Comparison of ENCODE assay signal across 15 mouse cellular contexts in genomic region chr19:17337057-17337679, GRCm38 (mm10). TPM values are rescaled to one million over a fixed set of nuclear protein-coding genes. Genes with fewer than 3 reads are reported as not detected.
DNase-seq lines count a peak whose midpoint lies in the region; ATAC-seq and TF ChIP-seq lines count a peak whose summit lies in the region.
"Had no signal": no experiment of that assay in that cellular context is flagged by ENCODE, and none has a peak within 500 bp of the region (broad histone marks: within the 10 kb centered on the region; RNA-seq: fewer than 3 reads in every experiment).

No protein-coding gene starts in this region.

- DNase-seq in hindbrain, embryonic 10.5 days (ENCODE audit: low spot score) = no peak
- DNase-seq in thymus, postnatal 14 days = no peak
- no peak for DNase-seq in cerebellum, postnatal 10 days
- DNase-seq: cerebellum, adult 11 months; gastrocnemius, postnatal 14 days; kidney, postnatal 36 days; thymus, adult 2 months had no signal

- no peak overlapping the region for H3K4me3 ChIP-seq in hindbrain, embryonic 10.5 days
- H3K4me3 ChIP-seq in hindbrain, embryonic 16.5 days (ENCODE audit: low read length) = no peak overlapping the region
- H3K4me3 ChIP-seq in bone marrow macrophage, adult 2 months (ENCODE audit: insufficient read depth, low read length) = no peak overlapping the region
- H3K4me3 ChIP-seq in liver, embryonic 16.5 days (ENCODE audit: low read depth, low read length) = peak overlapping the region; percentile 2; the same call in 1 of the 2 replicates
- H3K4me3 ChIP-seq: erythroblast, embryonic 14.5 days; neural tube, embryonic 15.5 days had no signal

- 64% methylated on average over 7 of the region's 7 CpGs for WGBS in hindbrain, embryonic 10.5 days
- WGBS in hindbrain, embryonic 16.5 days = 62% methylated on average over 7 of the region's 7 CpGs
- WGBS in liver, embryonic 16.5 days (ENCODE audit: insufficient replicate concordance) = 15% methylated on average over 7 of the region's 7 CpGs

- 0 out of 2 replicates have a peak overlapping the region, but pooled peaks have one; percentile 45 for H3K27ac ChIP-seq in hindbrain, embryonic 10.5 days
- H3K27ac ChIP-seq in hindbrain, embryonic 16.5 days (ENCODE audit: low read depth, low read length) = no peak overlapping the region
- H3K27ac ChIP-seq in bone marrow macrophage, adult 2 months (ENCODE audit: insufficient read depth, low read depth, low read length) = peak overlapping the region; percentile 78
- H3K27ac ChIP-seq in liver, embryonic 16.5 days (ENCODE audit: low read length) = peak overlapping the region; percentile 99
- H3K27ac ChIP-seq: hindbrain, embryonic 14.5 days; neural tube, embryonic 15.5 days had no signal

- H3K4me2 ChIP-seq in hindbrain, embryonic 16.5 days (ENCODE audit: low read length) = no peak overlapping the region
- H3K4me2 ChIP-seq in liver, embryonic 16.5 days (ENCODE audit: low read depth, low read length) = peak overlapping the region; percentile 35
- H3K4me2 ChIP-seq: hindbrain, embryonic 14.5 days; neural tube, embryonic 15.5 days had no signal

- peaks cover 9% of the 10 kb centered on the region for H3K4me1 ChIP-seq in hindbrain, embryonic 10.5 days (replicated peaks)
- no peaks in the 10 kb centered on the region for H3K4me1 ChIP-seq in hindbrain, embryonic 16.5 days (ENCODE audit: control insufficient read depth, insufficient read depth, low read depth, low read length)
- H3K4me1 ChIP-seq in bone marrow macrophage, adult 2 months (ENCODE audit: control insufficient read depth, insufficient read depth, low read length) = peaks cover 70% of the 10 kb centered on the region
- H3K4me1 ChIP-seq in liver, embryonic 16.5 days (ENCODE audit: control insufficient read depth, low read depth, low read length) = peaks cover 72% of the 10 kb centered on the region

- no peak overlapping the region for H3K9ac ChIP-seq in hindbrain, embryonic 16.5 days (ENCODE audit: low read depth, low read length)
- H3K9ac ChIP-seq in liver, embryonic 16.5 days (ENCODE audit: low read depth, low read length) = peak overlapping the region; percentile 47
- H3K9ac ChIP-seq: hindbrain, embryonic 14.5 days; neural tube, embryonic 15.5 days had no signal

- no peaks in the 10 kb centered on the region for H3K27me3 ChIP-seq in hindbrain, embryonic 10.5 days (ENCODE audit: insufficient read depth, poor library complexity, severe bottlenecking)
- H3K27me3 ChIP-seq in hindbrain, embryonic 16.5 days (replicated peaks; ENCODE audit: control insufficient read depth, insufficient read depth, low read length) = no peaks in the 10 kb centered on the region
- H3K27me3 ChIP-seq in liver, embryonic 16.5 days (ENCODE audit: control insufficient read depth, insufficient read depth, low read depth, low read length) = no peaks in the 10 kb centered on the region
- H3K27me3 ChIP-seq: neural tube, embryonic 15.5 days had no signal

- no peak for TF ChIP-seq POLR2A in bone marrow macrophage, adult 2 months (IDR thresholded peaks at IDR 0.05; ENCODE audit: borderline replicate concordance, low read depth, low read length)

- ATAC-seq in hindbrain, embryonic 16.5 days = no peak
- peak; percentile 46 for ATAC-seq in erythroid progenitor cell, adult 5-6 weeks (replicated peaks; ENCODE audit: low FRiP score, poor library complexity, severe bottlenecking)
- peak; percentile 54 for ATAC-seq in liver, embryonic 16.5 days (ENCODE audit: low read depth)
- no peak for ATAC-seq in activated CD4-positive, CD25-positive, alpha-beta regulatory T cell, adult 4 months

- H3K36me3 ChIP-seq in hindbrain, embryonic 10.5 days = no peaks in the 10 kb centered on the region
- no peaks in the 10 kb centered on the region for H3K36me3 ChIP-seq in hindbrain, embryonic 16.5 days (ENCODE audit: control insufficient read depth, insufficient read depth, low read length)
- peaks cover 12% of the 10 kb centered on the region for H3K36me3 ChIP-seq in liver, embryonic 16.5 days (ENCODE audit: control insufficient read depth, insufficient read depth)
- H3K36me3 ChIP-seq: neural tube, embryonic 15.5 days had no signal

- H3K9me3 ChIP-seq in hindbrain, embryonic 10.5 days = no peaks in the 10 kb centered on the region
- no peaks in the 10 kb centered on the region for H3K9me3 ChIP-seq in hindbrain, embryonic 16.5 days (ENCODE audit: control insufficient read depth, low read length)
- H3K9me3 ChIP-seq in liver, embryonic 16.5 days (replicated peaks; ENCODE audit: control insufficient read depth, low read length) = no peaks in the 10 kb centered on the region
- H3K9me3 ChIP-seq: neural tube, embryonic 15.5 days had no signal

- no peak for TF ChIP-seq CTCF in bone marrow macrophage, adult 2 months (IDR thresholded peaks at IDR 0.05; ENCODE audit: low read depth, low read length)

RNA-seq across cellular contexts. Expression of gene Gcnt1, which starts 35.5 kb away (rescaled TPM):
- polyA plus RNA-seq in hindbrain, embryonic 10.5 days (2016; fragmentation: Nextera tagmentation; extraction: Ambion mirVana) = 3.7 and 4.9 TPM in 2 replicates
- polyA plus RNA-seq in hindbrain, embryonic 16.5 days (2015; fragmentation: Nextera tagmentation; extraction: Ambion mirVana) = 0.71 and 0.96 TPM in 2 replicates
- 73.9 and 75.2 TPM in 2 replicates for polyA plus RNA-seq in bone marrow macrophage, adult 2 months (2012; ENCODE audit: insufficient read depth, insufficient read length, missing spikeins)
- total RNA-seq in erythroid progenitor cell, adult 5-6 weeks (2015; ENCODE audit: low replicate concordance) = 132 TPM in 2 replicates
- total RNA-seq in erythroid progenitor cell, adult 5-6 weeks (2017; ENCODE audit: low replicate concordance) = 137 and 158 TPM in 2 replicates
- polyA plus RNA-seq in liver, embryonic 16.5 days (2015; fragmentation: Nextera tagmentation; extraction: Ambion mirVana) = 18.9 and 21.0 TPM in 2 replicates
- 10 to 100 TPM; 12.4 to 13.0 TPM for polyA plus RNA-seq in activated CD4-positive, CD25-positive, alpha-beta regulatory T cell, adult 4 months (2017; shearing (Covaris generic))

RNA-seq across cellular contexts. Expression of gene Rfk, which starts 56.7 kb away (rescaled TPM):
- polyA plus RNA-seq in hindbrain, embryonic 10.5 days (2016; fragmentation: Nextera tagmentation; extraction: Ambion mirVana) = 69.1 and 71.0 TPM in 2 replicates
- 84.5 and 88.6 TPM in 2 replicates for polyA plus RNA-seq in hindbrain, embryonic 16.5 days (2015; fragmentation: Nextera tagmentation; extraction: Ambion mirVana)
- 40.7 and 41.4 TPM in 2 replicates for polyA plus RNA-seq in bone marrow macrophage, adult 2 months (2012; ENCODE audit: insufficient read depth, insufficient read length, missing spikeins)
- 32.3 and 39.6 TPM in 2 replicates for total RNA-seq in erythroid progenitor cell, adult 5-6 weeks (2015; ENCODE audit: low replicate concordance)
- total RNA-seq in erythroid progenitor cell, adult 5-6 weeks (2017; ENCODE audit: low replicate concordance) = 18.0 and 18.3 TPM in 2 replicates
- 48.8 and 49.8 TPM in 2 replicates for polyA plus RNA-seq in liver, embryonic 16.5 days (2015; fragmentation: Nextera tagmentation; extraction: Ambion mirVana)
- 10 to 100 TPM; 20.6 to 30.8 TPM for polyA plus RNA-seq in activated CD4-positive, CD25-positive, alpha-beta regulatory T cell, adult 4 months (2017; shearing (Covaris generic))

Comparison
In these comparisons a context has a peak if more than half of its experiments do, and no peak if none do; other contexts are left out.
1. ATAC-seq: peak in erythroid progenitor cell, adult 5-6 weeks (single experiment) and liver, embryonic 16.5 days (single experiment); none in hindbrain, embryonic 16.5 days (single experiment) and activated CD4-positive, CD25-positive, alpha-beta regulatory T cell, adult 4 months (single experiment).